Mouse (Mus musculus): ENCODE data around the gene Prlh. TPM values are rescaled to one million over a fixed set of nuclear protein-coding genes. Genes with fewer than 3 reads are reported as not detected.

Gene Prlh
- polyA plus RNA-seq, 1 experiment from 2014 or later, result not detected

DNA sequence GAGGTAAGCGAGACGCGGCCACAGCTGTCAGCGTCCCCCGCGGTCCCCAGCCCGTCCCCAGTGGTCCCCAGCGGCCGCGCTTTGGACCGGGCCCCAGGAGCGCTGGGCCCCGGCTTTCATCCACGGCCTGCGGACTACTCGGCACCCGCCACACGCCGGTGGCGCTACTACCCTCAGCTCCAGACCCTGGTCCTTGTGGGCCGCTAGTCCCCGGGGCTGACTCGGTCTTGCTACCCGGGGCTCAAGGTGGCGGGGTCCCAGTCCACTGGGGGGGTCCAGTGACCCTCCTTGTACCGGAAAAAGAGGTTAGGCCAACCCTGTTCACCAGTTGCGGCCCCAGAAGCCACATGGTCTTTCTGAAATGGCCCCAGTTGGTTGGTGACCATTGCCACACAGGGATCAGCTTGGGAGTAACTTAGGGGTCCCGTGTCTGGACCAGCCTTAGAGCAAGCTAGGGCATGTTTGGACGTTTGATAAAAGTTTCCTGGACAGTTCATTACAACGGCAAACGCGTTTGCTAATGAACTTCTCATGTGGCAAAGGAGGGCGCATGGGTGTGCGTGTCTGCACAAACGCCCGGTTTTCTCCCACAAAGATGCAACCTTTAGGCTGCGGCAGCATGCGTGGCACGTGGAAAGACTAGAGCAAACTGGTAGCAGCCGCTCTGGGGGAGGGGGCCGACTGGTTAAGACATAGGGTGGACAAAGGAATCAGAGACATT lies 46.1 kb downstream of the Prlh start:
- Histone ChIP-seq H3K36me3 (ENCODE audit: control insufficient read depth, insufficient read depth, low read length) (no peaks in the 10 kb centered on the region), H3K4me1 (replicated peaks; ENCODE audit: control insufficient read depth, insufficient read depth) (peaks cover 4% of the 10 kb centered on the region), H3K27me3 (ENCODE audit: control insufficient read depth, insufficient read depth, low read length) (no peaks in the 10 kb centered on the region), H3K9me3 (ENCODE audit: control insufficient read depth, low read length) (no peaks in the 10 kb centered on the region), H3K4me3 (ENCODE audit: low read depth, low read length) (peak overlapping the region; percentile 70), H3K27ac (replicated peaks) (peak overlapping the region; percentile 35; the same call in 1 of the 2 replicates), H3K4me2 (replicated peaks; ENCODE audit: low read depth) (peak overlapping the region; percentile 98), H3K9ac (ENCODE audit: low read length) (peak overlapping the region; percentile 82)
- TF ChIP-seq EP300 (optimal IDR thresholded peaks at IDR 0.05), result no peak
- peak; percentile 3; the same call in 1 of the 2 replicates for TF ChIP-seq CTCF (IDR thresholded peaks at IDR 0.05; ENCODE audit: low read depth)
- ATAC-seq (ENCODE audit: low FRiP score, low TSS enrichment), result peak; percentile 56
- no peak for DNase-seq (ENCODE audit: low spot score)
- under 1% methylated on average over 39 of the region's 41 CpGs for WGBS

DNA sequence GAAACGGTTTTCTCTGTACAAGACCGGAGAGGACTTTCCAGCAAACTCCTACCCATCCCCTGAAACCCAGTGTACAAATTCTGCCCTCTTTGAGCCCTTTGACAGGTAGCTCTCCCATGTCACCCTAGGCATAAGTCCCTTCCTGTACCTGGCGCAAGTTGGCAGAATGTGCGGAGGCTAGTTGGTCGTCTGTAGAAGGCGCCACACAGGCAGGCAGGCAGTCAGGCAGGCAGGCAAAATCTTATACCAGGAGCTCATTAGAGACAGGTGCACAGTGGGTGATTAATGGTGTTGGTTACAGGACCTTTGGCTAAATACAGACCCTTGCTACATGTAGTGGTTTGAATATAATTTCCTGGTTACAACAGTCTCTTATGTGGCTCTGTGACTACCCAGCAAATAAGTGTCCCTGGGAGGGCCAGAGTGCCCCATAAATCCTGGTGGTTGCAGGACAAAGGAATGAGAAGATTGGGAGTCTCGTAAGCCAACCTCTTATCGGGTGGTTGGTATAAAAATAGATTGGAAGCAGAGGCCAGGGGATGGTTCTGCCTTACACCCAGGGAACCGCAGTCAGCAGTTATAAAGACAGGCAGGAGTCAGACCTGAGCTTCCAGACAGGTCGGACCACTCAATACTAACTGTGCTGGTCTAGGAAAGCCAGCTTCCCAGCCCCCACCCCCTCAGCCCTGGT lies 47.1 kb downstream of the Prlh start:
- peak overlapping the region; percentile 70; the same call in 1 of the 2 replicates for H3K4me3 ChIP-seq (ENCODE audit: low read depth, low read length)
- H3K27me3 ChIP-seq (ENCODE audit: control insufficient read depth, insufficient read depth, low read length), result no peaks in the 10 kb centered on the region
- no peak overlapping the region for H3K9ac ChIP-seq (ENCODE audit: low read length)
- no peak for TF ChIP-seq CTCF (IDR thresholded peaks at IDR 0.05; ENCODE audit: low read depth)
- TF ChIP-seq EP300 (optimal IDR thresholded peaks at IDR 0.05), result no peak
- no peak for ATAC-seq (ENCODE audit: low FRiP score, low TSS enrichment)
- no peak for DNase-seq (ENCODE audit: low spot score)
- H3K4me1 ChIP-seq (replicated peaks; ENCODE audit: control insufficient read depth, insufficient read depth), result peaks cover 4% of the 10 kb centered on the region
- no peak overlapping the region for H3K27ac ChIP-seq (replicated peaks)
- WGBS, result 57% methylated on average over 10 of the region's 10 CpGs
- H3K36me3 ChIP-seq (ENCODE audit: control insufficient read depth, insufficient read depth, low read length), result no peaks in the 10 kb centered on the region
- H3K4me2 ChIP-seq (replicated peaks; ENCODE audit: low read depth), result peak overlapping the region; percentile 98
- H3K9me3 ChIP-seq (ENCODE audit: control insufficient read depth, low read length), result no peaks in the 10 kb centered on the region

DNA sequence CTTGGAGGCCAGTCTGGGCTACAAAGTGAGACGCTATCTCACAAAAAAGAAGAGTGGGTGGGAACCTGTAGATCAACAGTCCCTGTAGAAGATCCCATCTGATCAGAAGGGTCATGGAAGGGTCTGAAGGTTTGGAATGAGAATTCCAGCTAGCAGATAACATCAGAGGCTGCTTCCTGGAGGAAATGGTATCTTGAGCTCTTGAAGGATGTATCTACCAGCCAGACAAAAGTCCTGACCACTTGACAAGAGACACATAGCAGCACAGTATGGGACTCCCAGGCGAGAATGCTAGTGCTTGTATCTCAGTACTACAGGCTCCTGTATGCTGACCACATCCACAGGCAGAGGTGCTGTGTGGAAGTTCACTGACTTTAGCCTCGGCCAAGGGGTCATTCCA lies 48.2 kb downstream of the Prlh start:
- TF ChIP-seq CTCF (IDR thresholded peaks at IDR 0.05; ENCODE audit: low read depth) (no peak), EP300 (optimal IDR thresholded peaks at IDR 0.05) (no peak)
- ATAC-seq (ENCODE audit: low FRiP score, low TSS enrichment), result no peak
- no peak for DNase-seq (ENCODE audit: low spot score)
- Histone ChIP-seq H3K9ac (ENCODE audit: low read length) (no peak overlapping the region), H3K27me3 (ENCODE audit: control insufficient read depth, insufficient read depth, low read length) (no peaks in the 10 kb centered on the region), H3K4me3 (ENCODE audit: low read depth, low read length) (no peak overlapping the region), H3K27ac (replicated peaks) (no peak overlapping the region), H3K36me3 (ENCODE audit: control insufficient read depth, insufficient read depth, low read length) (no peaks in the 10 kb centered on the region), H3K9me3 (ENCODE audit: control insufficient read depth, low read length) (no peaks in the 10 kb centered on the region), H3K4me1 (replicated peaks; ENCODE audit: control insufficient read depth, insufficient read depth) (peaks cover 4% of the 10 kb centered on the region), H3K4me2 (replicated peaks; ENCODE audit: low read depth) (no peak overlapping the region)
- WGBS, result 92% methylated on average over 3 of the region's 3 CpGs

DNA sequence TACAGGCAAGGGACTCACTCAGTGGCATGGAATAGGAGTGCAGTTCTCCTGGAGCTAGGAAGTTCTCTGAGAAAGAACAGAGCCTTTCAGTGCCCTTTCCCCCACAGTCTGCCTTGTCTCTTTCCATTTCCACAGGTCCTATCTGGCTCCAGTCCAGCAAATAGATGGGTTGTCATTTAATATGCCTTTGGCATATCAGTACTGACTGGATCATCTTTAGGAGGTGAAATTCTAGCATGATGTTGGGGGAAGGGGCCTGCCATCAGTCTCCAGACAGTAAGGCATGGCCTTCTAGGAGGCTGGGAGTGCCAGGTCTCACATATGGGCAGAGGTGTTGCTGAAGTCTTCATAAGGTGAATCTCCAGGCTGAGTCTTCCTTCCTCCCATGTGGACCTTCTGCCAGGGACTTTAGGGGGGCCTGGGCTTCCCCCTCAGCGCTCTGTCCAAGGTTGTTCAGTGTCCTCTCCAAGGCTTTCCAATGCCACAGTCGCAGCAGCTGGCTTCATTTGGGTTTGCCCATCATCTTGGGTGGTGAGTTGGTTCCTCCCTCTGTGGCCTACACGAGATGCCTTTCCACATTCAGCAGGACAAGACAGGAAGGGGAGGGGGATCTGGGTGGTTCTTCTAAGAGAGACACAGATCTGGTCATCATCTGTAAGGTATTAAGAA lies 49.1 kb downstream of the Prlh start:
- no peaks in the 10 kb centered on the region for H3K36me3 ChIP-seq (ENCODE audit: control insufficient read depth, insufficient read depth, low read length)
- H3K4me3 ChIP-seq (ENCODE audit: low read depth, low read length), result no peak overlapping the region
- WGBS, result 78% methylated on average over 3 of the region's 3 CpGs
- no peak overlapping the region for H3K9ac ChIP-seq (ENCODE audit: low read length)
- H3K9me3 ChIP-seq (ENCODE audit: control insufficient read depth, low read length), result no peaks in the 10 kb centered on the region
- peaks cover 4% of the 10 kb centered on the region for H3K4me1 ChIP-seq (replicated peaks; ENCODE audit: control insufficient read depth, insufficient read depth)
- no peaks in the 10 kb centered on the region for H3K27me3 ChIP-seq (ENCODE audit: control insufficient read depth, insufficient read depth, low read length)
- H3K4me2 ChIP-seq (replicated peaks; ENCODE audit: low read depth), result no peak overlapping the region
- DNase-seq (ENCODE audit: low spot score), result no peak
- no peak overlapping the region for H3K27ac ChIP-seq (replicated peaks)
- TF ChIP-seq EP300 (optimal IDR thresholded peaks at IDR 0.05) (no peak), CTCF (IDR thresholded peaks at IDR 0.05; ENCODE audit: low read depth) (no peak)
- ATAC-seq (ENCODE audit: low FRiP score, low TSS enrichment), result no peak; the same call in 1 of the 2 replicates

DNA sequence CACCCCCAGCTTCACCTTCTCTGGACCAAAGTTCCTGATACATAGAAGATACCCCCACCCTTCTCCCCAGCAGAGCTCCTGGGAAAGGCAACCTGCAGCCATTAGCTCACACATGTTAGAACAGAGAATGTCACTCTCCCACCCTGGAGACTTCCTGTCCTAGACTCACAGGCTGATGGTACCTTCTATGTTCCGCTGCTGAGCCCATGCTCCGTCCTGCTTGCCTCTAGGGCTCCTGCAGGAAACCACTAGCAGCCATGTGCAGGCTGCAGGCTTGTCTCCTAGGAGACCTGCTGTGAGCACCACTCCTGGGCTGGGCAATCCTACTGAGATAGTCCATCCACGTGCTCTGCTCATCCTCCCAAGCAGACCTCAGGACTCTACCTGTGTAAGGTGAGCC lies 49.7 kb downstream of the Prlh start:
- TF ChIP-seq CTCF (IDR thresholded peaks at IDR 0.05; ENCODE audit: low read depth) (no peak), EP300 (optimal IDR thresholded peaks at IDR 0.05) (no peak)
- Histone ChIP-seq H3K9ac (ENCODE audit: low read length) (no peak overlapping the region), H3K9me3 (ENCODE audit: control insufficient read depth, low read length) (no peaks in the 10 kb centered on the region), H3K27ac (replicated peaks) (no peak overlapping the region), H3K4me2 (replicated peaks; ENCODE audit: low read depth) (no peak overlapping the region), H3K27me3 (ENCODE audit: control insufficient read depth, insufficient read depth, low read length) (no peaks in the 10 kb centered on the region), H3K36me3 (ENCODE audit: control insufficient read depth, insufficient read depth, low read length) (no peaks in the 10 kb centered on the region), H3K4me3 (ENCODE audit: low read depth, low read length) (no peak overlapping the region), H3K4me1 (replicated peaks; ENCODE audit: control insufficient read depth, insufficient read depth) (peaks cover 4% of the 10 kb centered on the region)
- ATAC-seq (ENCODE audit: low FRiP score, low TSS enrichment), result no peak
- no peak for DNase-seq (ENCODE audit: low spot score)
- 85% methylated on average over 3 of the region's 3 CpGs for WGBS

Other genes starting within 250 kb of the Prlh start
- 56.9 and 60.5 TPM in 2 replicates for gene Col6a3, start 109.1 kb upstream of the Prlh start, polyA plus RNA-seq (2015; fragmentation: Nextera tagmentation; extraction: Ambion mirVana)
- 8.8 and 9.8 TPM in 2 replicates for gene Mlph, start 38.0 kb upstream of the Prlh start, polyA plus RNA-seq (2015; fragmentation: Nextera tagmentation; extraction: Ambion mirVana)
- 4.6 and 5.7 TPM in 2 replicates for gene Rab17, start 16.6 kb downstream of the Prlh start, polyA plus RNA-seq (2015; fragmentation: Nextera tagmentation; extraction: Ambion mirVana)
- gene Lrrfip1, start 45.6 kb downstream of the Prlh start, polyA plus RNA-seq (2015; fragmentation: Nextera tagmentation; extraction: Ambion mirVana), result 69.4 and 79.0 TPM in 2 replicates
- gene Rbm44, start 192.0 kb downstream of the Prlh start, polyA plus RNA-seq (2015; fragmentation: Nextera tagmentation; extraction: Ambion mirVana), result 0.15 and 0.24 TPM in 2 replicates
- 10.5 and 11.5 TPM in 2 replicates for gene Ramp1, start 226.7 kb downstream of the Prlh start, polyA plus RNA-seq (2015; fragmentation: Nextera tagmentation; extraction: Ambion mirVana)

Data from stomach, postnatal 0 days (tissue).